Mouse (Mus musculus) WW6 (cell line): ENCODE results near the gene Smoc1.

ENCODE experiments used
- DNase-seq: peaks from one replicate; pipeline ENCODE4 v3.0.0-alpha.2; 2013; ENCODE audit warnings: low read depth, low spot score

Gene Smoc1

DNA sequence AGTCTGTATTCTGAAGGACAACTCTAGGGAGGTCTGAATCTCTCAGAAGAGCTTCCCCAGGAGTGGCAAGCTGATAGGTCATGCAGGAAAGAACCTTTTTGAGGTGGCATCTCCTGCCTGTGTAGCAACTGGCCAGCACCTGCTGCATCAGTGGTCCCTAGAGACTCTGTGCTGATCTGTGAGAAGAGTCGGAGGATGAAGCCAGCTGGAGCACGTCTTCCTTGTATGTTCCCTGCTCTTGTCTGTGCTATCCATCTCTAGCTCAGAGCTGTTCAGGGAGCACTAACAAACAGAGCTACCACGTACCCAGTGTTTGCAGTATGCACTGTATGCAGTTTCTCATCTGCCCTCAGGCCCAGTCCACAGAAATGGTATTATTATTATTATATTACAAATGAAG lies 54.4 kb downstream of the Smoc1 start:
- no peak for DNase-seq

GRCm38 (mm10) chr12:81083146-81083545 lies 56.5 kb downstream of the Smoc1 start:
- DNase-seq = no peak

- no peak for DNase-seq
Measured at GRCm38 (mm10) chr12:81085244-81085643, 58.6 kb downstream of the Smoc1 start.

DNA sequence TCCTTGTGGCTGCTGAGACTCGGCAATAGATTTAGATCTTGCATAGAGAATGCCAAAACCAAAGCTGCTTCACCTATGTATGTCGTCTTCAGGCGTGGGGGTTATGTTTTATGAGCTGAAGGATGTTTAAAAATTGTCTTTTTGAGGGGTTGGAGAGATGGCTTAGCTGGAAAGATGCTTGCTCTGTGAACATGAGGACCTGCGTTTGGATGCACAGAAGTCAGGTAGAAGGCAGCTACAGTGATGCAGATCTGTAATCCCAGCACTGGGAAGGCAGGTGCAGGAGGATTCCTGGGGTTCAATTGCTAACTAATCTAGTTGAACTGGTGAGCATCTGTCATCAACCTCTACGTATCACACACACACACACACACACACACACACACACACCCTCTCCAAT lies 61.5 kb downstream of the Smoc1 start:
- DNase-seq = no peak

- DNase-seq = no peak
Measured at GRCm38 (mm10) chr12:81091641-81092040, 65.0 kb downstream of the Smoc1 start.

DNA sequence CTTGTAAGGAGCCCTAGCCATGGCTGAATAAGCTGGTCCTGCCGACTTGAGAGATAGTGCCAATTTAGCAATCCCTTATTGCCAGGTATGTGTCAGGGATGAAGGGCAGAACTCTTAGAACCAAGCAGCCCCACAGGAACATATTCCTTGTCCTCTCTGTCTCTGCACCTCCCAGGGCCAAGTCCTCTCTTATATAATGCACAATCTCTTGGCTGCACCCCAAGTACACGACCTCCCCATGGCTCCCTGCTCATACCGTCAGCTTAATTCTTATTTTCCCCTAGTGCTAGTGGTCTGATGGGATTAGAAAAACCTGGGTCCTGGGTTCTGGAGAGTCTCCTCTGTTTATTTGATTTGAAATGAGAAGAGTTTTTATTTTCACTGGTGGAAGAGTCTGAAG lies 66.0 kb downstream of the Smoc1 start:
- no peak for DNase-seq

DNA sequence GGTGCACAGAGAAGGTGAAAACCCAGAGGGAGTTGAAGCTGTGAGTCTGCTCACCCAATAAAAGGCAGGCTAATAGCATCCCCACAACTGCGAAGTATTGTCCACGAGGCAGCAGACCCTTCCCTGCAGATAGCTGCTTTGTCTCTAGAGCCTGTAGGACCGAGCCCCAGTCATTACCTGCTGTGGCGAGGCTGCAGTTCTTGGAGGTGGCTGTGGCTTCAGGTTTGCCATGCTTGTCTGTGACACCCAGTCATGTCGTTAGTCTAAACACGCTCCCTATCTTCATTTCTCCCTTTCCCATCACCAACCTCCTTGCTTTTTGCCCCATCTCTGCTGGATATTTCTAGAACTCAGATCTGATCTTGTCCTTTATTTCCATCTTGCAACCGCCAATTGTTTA lies 66.6 kb downstream of the Smoc1 start:
- no peak for DNase-seq

GRCm38 (mm10) chr12:81094766-81095405 lies 68.3 kb downstream of the Smoc1 start:
- no peak for DNase-seq

GRCm38 (mm10) chr12:81097267-81097666 lies 70.7 kb downstream of the Smoc1 start:
- DNase-seq = no peak

DNA sequence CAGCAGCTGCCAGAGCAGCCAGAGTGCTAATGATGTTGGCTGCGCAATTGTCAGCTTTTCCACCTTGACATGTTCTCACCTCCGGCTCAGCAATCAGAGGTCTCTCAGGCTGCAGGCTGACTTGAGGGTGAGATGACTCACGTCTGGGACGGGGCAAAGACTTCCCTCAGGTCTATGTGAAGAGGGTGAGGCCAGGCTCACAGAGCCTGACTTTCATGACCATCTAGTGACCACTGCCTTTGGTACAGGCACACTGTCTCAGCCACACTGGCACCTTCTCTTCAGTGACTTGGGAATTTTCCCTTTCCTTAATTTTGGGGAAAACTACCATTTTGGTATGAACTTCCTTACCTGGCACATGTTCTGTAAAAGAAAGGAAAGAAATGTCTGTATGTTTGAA lies 71.1 kb downstream of the Smoc1 start:
- no peak for DNase-seq

DNA sequence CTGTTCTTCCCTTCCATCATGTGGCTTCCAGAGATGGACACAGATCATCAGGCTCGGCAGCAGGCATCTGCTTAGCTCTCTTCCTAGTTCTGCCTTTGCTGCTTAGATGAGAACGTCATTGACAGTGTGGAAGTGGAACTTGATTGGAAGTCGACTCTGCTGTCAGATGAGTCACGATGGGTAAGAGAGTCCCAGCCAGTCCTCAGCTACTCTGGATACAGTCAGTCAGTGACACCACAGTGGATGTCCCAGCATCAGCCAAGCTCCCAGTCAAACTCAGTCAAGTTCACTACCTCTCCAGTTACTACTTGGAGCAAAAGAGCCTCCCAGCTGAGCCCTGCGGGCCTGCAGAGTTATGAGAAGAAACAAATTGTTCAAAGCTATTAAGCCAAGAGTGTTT lies 72.6 kb downstream of the Smoc1 start:
- no peak for DNase-seq

DNA sequence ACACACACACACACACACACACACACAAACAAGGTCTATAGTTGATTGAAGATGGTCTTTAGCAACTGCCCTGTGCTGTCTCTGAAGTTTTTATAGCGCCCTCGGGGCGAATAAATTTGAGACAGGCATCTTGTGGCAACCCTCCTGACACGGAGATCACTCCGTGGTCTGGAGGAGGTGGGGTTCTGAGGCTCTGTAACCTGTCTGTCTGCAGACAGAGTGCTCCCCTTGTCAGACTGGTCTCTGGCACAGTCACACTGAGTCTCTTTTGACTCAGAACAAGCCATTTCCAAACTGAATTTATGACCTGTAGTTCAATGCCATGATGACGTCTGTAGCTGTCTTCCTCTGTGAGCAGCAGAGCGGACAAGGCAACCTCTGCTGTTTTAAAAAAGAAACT lies 75.1 kb downstream of the Smoc1 start:
- DNase-seq = no peak

DNA sequence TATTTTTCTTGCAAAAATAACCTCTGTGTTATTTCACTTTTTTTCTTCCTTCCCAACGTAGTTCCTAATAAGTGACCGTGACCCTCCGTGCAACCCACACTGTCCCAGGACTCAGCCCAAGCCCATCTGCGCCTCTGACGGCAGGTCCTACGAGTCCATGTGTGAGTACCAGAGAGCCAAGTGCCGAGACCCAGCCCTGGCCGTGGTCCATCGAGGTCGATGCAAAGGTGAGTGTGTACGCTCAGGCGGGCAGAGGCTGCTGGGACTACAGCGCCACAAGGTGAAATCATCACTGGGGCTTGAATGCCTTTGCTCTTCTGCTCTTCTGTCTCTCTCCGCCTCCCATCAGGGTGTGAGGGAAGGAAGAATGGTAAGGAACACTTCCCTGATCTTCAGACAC lies 77.9 kb downstream of the Smoc1 start:
- DNase-seq = no peak

DNA sequence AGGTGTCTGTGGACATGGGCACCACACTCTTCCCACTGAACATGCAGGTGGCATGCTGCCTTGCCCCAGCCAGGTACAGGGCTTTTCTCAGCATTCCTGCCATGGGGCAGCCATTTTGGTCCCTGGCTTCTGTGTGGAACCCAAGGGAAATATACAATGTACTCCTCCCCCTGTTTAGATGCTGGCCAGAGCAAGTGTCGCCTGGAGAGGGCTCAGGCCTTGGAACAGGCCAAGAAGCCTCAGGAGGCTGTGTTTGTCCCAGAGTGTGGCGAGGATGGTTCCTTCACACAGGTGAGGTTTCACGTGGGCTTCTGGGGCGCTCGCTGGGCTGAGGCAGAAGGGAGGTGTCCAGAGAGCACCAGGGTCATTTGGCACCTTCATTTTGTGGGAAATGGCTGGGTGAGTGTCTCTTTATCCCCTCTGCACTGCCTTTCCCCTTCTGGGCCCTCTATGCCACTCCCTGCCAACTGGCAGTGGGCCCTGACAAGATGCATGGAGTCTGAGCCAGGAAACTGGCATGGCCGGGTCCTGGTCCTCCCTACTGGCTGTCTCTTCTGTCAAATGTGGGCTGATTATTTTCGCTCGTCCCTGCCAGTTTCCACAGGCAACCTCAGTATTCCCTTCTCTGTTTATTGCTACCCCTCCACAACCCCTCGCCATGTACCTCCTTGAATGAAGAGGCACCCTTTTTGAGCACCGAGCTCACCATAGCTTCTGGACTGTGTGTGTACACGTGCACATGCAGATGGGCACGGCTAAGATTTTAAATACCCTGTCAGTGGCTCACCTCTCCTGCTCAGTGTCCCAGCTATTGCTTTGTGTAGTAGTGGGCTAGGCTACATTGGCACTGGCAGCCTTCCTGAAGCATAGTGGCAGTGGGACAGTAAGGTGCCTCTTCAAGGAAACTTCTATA lies 79.4 kb downstream of the Smoc1 start:
- DNase-seq = no peak

- no peak for DNase-seq
Measured at GRCm38 (mm10) chr12:81107278-81108100, 80.9 kb downstream of the Smoc1 start.

GRCm38 (mm10) chr12:81108600-81109011 lies 82.0 kb downstream of the Smoc1 start:
- DNase-seq = no peak

- no peak for DNase-seq
Measured at GRCm38 (mm10) chr12:81110006-81110405, 83.4 kb downstream of the Smoc1 start.

DNA sequence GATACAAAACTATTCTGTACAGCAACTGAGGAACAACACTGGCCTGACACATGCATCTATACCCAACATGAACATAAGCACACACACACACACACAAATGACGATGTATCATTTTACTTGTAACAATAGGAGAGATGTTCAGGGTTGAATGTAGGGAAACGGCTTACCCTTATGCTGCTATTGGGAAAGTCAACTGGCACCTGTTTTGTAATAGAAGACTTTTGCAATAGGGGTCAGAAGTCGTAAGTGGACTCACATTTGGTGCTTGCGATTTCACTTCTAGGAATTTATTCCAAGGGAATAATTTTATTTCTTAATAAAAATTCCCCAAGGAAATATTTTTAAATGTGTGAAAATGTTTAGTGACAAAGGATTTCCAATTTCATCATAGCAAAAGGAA lies 85.7 kb downstream of the Smoc1 start:
- DNase-seq = no peak

DNA sequence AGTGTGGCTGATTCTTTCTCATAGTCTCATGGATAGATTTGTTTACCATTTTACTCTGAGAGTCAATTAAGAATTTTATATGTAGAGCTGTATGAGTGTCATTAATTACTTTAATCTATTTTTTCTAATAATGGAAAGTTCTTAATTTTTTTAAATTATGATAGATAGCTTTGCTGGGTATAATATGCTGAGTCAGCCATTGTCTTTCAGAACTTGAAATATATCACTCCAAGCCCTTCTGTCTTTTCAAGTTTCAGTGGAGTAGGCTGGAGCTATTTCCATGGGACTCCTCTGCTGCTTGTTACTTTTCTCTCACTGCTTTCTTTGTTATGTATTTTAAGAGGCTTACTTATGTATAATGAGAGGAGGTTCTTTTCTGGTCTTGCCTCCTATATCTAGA lies 93.7 kb downstream of the Smoc1 start:
- DNase-seq = no peak

DNA sequence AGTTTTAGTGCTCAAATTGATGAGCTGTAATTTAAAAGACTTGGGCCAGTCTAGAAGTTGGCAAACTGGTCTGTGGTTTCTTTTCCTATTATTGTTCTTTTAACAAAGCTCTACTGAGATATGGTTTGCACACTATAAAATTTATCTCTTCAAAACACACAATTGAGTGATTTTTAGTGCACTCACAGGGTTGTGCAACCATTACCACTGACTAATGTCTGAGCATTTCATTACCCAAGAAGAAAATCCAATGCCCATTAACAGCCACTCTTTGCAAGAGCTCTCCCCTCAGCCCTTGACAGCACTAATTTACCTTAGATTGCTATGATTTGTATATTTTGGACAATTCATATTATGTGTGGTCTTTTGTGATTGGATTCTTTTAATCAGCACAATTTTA lies 97.2 kb downstream of the Smoc1 start:
- DNase-seq = no peak

GRCm38 (mm10) chr12:81126842-81127241 lies 100.2 kb downstream of the Smoc1 start:
- DNase-seq = no peak

GRCm38 (mm10) chr12:81128693-81129092 lies 102.1 kb downstream of the Smoc1 start:
- DNase-seq = no peak
